Mouse (Mus musculus): ENCODE measurements around the gene Nckap1l.

DNA sequence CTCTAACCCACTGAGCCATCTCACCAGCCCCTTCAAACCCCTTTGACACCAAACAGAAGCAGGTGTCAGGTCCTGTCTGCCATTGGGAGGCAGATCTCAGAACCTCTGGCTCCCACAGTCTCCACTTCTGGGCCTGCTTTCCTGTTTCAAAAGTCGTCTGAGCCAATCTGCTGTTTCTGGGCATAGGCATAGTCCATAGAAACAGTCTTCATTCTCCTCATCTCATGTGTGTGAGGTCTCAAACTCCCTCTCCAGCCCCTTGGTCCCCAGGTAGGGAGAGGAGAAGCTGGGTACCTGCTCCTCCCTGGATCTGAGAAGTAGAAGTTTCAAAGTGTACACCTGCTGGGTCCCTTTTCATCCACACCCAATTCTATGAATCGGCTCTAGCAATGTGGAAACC is 82.9 kb downstream of the Nckap1l start:
- TF ChIP-seq CTCF (IDR thresholded peaks at IDR 0.05; ENCODE audit: borderline replicate concordance, extremely low read depth, insufficient read depth, insufficient read length): no peak
- TF ChIP-seq POLR2A (IDR thresholded peaks at IDR 0.05; ENCODE audit: borderline replicate concordance, extremely low read depth, insufficient read depth, insufficient read length, poor library complexity, severe bottlenecking): no peak

Measured in brain, embryonic 14.5 days (tissue).